Mouse (Mus musculus) lung, postnatal 10 days (tissue): ENCODE data around the gene Gtf3c2.
"Not testable (repeated sequence)": the region's sequence is repeated elsewhere in the genome, so short reads cannot be mapped to it uniquely, and the experiment has no call there.

Experiments used
- DNase-seq: peaks from one replicate; pipeline ENCODE4 v3.0.0; 2021

Gtf3c2 gene

GRCm38 (mm10) chr5:31179766-31180630 is at the start of gene Gtf3c2, which contains the start of gene Gm29609:
Gene Gtf3c2, minus strand, starts transcription at chr5:31180144.
Gene Gm29609, minus strand, starts transcription at chr5:31179911.
- peak; percentile 96 for DNase-seq

DNA sequence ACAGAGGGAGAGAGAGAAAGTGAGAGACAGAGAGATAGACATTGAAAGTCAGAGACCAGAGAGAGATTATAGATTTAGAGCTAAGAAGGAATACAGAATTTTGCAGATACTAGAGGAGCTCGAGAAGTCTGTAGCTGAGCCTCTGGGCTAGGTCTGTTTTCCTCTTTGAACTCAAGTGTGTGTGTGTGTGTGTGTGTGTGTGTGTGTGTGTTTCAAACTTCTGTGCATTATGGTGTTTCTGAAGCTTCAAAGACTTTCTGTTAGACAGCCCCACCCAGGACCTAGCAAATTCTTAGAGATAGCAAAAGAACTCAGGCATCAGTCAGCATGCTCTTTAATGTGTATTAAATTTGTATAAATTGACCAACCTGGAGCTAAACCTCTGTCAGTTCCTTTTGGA is 46.7 kb upstream of the Gtf3c2 start:
- no peak for DNase-seq

DNA sequence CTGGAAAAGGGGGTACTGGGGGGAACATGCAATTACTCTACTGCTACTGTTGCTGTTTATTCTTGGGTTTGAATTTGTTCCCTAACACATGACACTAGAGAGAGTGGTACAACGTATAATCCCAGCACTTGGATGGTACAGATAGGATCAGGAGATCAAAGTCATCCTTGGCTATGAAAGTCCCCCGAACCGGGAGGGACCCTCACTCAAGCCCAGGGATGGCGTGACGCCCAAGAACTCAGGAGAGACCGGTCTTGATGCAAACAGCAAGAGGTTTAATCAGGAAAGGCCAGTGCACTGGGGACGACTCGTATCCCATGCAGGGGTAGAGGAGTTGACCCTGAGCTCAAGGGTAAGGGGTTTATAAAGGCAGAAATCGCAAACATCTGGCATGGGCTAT is 42.8 kb upstream of the Gtf3c2 start:
- no peak for DNase-seq

DNA sequence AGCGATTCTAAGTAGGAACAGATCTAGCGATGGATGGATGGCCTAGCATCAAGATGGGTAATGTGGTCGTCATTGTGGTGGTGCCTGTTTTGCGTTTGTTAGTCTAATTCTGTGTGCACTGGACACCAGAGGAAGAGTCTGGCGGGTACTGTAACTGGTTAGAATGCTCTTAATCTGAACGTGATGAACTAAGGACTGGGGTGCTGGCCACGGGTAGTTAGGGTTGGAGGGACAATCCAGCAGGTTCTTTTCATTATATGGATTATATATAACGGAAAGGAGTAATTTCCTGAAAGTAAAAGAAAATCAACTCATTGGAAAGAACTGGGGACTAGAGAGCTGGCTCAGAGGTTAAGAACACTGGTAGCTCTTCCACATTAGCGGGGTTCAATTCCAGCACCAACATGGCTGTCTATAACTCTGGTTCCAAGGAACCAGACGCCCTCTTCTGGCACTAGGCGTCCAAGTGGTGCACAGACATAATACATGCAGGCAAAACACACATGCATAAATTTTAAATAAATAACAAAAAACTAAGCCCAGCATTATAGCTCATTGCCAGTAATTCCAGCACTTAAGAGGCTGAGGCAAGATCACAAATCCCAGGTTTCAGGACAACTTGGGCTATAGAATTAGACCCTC is 41.5 kb upstream of the Gtf3c2 start:
- peak; percentile 61 for DNase-seq

- peak; percentile 98 for DNase-seq
These were observed 40.7 kb upstream of the Gtf3c2 start, which contains the start of gene Ppm1g for GRCm38 (mm10) chr5:31220448-31221303. Gene Ppm1g, minus strand, starts transcription at chr5:31220687.

DNA sequence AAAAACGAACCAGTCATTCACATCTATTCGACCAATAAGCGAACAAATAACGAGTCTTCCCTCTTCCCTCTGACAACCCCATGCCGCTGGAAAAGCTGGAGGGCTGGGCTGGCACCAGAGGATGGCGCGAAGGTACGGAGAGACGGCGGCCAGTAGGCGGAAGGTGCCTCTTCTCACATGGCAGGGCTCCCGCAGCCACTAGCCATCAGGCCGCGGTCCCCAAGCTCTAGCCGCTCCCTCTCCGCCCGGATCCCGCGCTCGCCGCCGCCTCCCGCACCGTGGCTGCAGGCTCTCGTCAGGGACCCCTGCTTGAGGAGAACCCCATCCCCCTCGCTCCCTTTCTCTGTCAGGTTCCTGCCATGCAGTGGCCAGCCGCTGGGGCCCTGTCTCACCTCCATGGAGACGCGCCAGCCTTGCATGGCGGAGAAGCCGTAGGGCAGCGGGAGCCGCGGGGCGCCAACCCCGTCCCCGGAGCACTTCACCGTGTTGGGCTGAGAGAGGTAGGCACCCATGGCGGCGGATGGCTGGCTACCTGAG is 40.0 kb upstream of the Gtf3c2 start:
- peak; percentile 58 for DNase-seq

DNA sequence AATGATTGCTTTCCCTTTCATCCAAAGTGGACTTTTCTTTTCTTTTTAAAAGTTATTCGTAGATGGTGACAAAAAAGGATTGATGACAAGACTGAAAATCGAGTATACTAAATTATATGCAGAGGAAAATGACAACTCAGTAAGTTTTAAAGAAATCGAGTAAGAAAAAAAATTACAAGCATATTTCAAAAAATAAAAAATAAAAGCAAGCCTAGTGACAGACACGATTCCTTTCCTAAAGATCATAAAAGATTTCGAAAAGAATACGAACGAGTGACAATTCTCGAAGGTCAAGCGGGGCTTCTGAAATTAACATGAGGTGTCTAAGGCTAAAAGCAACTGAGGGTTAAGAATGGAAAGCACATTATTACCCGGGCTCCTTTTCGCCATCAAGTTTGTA is 39.5 kb upstream of the Gtf3c2 start:
- no peak for DNase-seq

DNA sequence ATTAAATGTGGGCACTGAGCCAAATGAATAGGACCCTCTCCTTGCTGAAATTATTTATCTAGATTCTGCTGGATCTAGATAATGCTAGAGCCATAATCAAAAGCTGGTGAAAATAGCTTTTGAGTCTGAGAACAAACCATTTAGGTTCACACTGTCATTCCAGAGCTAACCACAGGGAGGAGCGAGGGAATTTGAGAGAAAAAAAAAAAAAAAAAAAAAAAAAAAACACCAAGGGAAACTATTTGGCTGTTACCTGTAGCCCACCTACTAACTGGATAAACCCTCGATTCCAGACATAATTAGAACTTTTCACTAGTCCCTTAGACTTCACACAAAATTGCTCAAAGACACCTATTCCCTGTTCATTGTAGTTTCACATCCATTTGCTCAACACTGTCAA is 39.1 kb upstream of the Gtf3c2 start:
- DNase-seq, result peak; percentile 52

DNA sequence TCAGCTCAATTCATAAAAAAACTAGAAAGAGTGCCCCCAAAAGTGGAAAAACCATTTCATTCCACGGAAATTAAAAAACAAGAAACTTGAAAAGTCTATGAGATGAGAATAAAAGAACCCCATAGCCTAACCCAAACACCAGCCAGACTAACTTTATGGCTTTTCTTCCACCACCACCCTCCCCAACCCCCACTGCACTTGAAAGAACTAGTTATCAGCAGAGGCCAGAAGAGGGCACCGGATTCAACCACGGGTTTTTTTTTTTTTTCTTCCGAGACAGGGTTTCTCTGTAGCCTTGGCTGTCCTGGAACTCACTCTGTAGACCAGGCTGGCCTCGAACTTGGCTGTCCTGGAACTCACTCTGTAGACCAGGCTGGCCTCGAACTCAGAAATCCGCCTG is 38.4 kb upstream of the Gtf3c2 start:
- no peak for DNase-seq

DNA sequence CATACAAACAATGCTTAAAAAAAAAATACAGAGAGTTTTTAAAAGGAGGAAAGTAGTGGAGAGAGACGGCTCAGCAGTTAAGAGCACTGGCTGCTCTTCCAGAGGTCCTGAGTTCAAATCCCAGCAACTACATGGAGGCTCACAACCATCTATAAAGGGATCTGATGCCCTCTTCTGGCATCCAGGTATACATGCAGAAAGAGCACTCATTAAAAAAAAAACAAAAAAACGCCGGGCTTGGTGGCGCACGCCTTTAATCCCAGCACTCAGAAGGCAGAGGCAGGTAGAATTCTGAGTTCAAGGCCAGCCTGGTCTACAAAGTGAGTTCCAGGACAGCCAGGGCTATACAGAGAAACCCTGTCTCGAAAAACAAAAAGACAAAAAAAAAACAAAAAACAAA is 36.6 kb upstream of the Gtf3c2 start:
- DNase-seq, result not testable (repeated sequence)

- DNase-seq, result no peak
These were observed 24.5 kb upstream of the Gtf3c2 start for GRCm38 (mm10) chr5:31204421-31204820.

DNA sequence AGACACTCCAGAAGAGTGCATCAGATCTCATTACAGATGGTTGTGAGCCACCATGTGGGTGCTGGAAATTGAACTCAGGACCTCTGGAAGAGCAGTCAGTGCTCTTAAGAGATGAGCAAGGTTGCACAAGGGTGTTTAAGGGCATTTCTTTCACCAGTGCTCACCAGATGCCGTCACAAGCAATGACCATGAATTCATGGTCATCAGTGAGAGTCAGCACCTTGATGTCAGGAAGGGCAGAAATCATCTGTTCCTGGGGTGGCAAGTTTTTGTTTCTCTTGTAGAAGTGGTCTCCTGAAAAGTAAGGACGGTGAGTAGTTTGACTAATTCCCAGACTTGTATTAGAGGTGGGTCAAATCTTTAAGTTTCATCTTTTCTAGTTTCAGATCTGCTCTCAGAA is 23.9 kb upstream of the Gtf3c2 start:
- no peak for DNase-seq

DNA sequence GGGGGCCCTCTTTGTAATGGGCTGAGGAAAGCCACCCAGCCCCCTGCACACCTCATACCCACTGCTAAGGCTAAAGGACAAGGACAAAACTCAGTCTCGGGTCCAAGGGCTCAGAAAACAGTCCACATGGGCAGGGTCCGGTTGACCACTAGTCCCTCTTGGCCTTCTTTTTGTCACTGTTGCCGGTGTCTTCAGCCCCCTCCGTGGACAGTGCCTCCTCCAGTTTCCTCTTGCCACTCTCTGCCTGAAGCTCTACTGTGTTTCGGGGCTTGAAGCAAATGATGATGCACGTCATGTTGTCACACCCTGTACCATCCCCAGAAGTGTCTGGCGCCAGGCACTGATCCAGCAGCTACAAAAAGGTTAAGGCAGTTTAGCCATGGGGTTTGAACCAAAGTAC is 23.0 kb upstream of the Gtf3c2 start:
- DNase-seq, result no peak

DNA sequence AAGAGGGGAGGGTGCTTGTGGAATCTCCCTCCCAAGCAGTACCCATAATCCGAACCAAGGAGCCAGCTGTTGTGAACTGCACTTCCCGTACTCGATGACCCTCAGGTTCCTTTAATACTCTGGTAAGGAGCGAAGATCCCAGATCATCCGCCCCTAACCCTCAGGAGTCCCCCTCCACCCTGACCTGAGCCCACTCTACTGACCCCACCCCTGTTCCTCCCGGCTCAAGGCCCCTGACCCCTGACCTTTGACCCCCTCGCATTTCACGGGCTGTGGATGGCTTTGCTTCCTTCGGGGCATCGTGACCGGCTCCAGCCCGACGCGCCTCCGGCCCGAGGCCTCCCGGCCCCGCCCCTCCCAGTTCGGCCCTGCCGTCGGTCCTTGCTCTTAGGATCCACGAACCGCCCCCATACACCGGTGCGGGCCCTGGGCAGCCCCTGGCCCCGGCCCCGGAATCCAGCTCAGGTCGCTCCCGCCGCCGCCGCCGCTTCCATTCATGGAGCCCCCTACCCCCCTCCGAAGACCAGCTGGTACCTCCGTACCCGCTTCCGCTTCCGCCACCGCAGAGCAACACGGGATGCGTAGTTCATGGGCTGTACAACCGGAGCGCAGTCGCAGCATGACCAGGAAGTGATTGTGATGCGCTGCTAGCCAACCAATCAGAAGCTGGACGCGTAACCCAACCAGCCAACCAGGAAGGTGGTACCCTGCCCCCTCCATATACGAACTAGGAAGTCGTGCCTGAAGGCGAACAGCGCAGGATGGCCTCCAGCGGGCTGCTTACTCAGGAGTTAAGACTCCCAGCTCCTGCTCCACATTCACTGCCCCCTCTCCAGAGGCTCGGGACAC is 22.0 kb upstream of the Gtf3c2 start, which contains the start of gene Zfp513:
Zfp513 (minus strand) TSS at position 562 of the 849 bp plus-strand sequence.
- peak; percentile 98 for DNase-seq

DNA sequence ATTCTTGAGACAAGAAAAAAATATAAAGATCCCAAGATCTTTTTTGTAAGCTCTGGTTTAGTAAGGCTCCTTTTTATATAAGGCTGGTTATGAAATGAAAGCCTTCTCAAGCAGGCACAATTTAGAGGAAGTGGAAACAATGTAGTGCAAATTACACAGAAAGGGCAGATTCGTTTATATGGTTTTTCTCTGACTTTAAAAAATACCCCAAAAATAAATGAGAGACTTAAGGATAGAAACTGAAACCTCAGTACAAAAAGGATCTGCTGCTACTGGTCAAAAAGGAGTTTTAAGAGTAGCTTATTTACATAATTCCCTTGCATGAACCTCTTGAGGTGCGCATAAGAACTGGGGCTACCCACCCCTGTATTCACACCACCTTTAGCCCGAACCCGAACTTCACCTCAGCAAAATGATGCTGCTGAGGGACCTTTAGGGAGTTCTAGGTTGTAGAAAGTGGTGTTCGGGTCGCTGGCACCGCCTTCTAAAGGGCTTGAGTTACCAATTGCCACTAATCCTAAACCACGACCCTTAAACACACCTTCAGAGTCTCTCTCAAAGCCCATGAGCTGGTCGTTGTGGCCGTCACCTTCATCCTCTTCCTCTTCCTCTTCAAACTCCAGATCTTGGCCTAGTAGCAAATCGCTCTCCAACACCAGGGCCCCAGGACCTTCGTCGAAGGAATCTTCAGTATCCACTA is 21.2 kb upstream of the Gtf3c2 start:
- no peak for DNase-seq

- DNase-seq, result peak; percentile 24
These were observed 20.4 kb upstream of the Gtf3c2 start for GRCm38 (mm10) chr5:31200327-31200768.

GRCm38 (mm10) chr5:31199893-31200292 is 19.9 kb upstream of the Gtf3c2 start:
- DNase-seq, result peak; percentile 29

- no peak for DNase-seq
These were observed 19.5 kb upstream of the Gtf3c2 start for GRCm38 (mm10) chr5:31199321-31199892.

- DNase-seq, result no peak
These were observed 18.8 kb upstream of the Gtf3c2 start for GRCm38 (mm10) chr5:31198616-31199320.

GRCm38 (mm10) chr5:31198170-31198569 is 18.2 kb upstream of the Gtf3c2 start:
- DNase-seq, result no peak
